Mouse (Mus musculus): ENCODE measurements at regions not wholly inside any gene's neighbourhood (a gene's known extent, or its start where the extent isn't known, plus 50 kb on each side); places are given as distances from the start of the nearest gene placed in this dataset.
A peak's percentile ranks its signal among the peaks of the same experiment; 100 is the strongest.

DNA sequence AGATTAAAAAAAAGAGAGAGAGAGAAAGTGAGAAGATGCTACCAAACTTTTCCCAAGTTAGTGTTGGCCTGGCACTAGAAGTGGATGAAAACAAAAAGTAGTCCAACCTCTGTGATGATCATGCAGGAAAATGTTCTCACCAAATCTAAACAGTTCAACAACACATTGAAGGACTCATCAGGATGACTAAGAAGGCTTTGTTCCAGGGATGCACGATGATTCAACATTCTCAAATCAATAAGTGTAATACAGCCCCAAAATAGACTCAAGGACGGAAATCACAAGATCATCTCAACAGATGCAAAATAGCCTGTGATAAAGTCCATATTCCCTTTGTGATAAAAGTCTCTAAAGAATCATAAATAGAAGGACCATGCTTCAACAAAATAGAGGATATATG lies 106.3 kb downstream of the Cysltr2 start:
- TF ChIP-seq CTCF (IDR thresholded peaks at IDR 0.05; ENCODE audit: extremely low read depth, insufficient read length, insufficient replicate concordance, low read depth, low read length) (no peak), POLR2A (IDR thresholded peaks at IDR 0.05; ENCODE audit: low read depth, low read length) (no peak)
- Histone ChIP-seq H3K36me3 (ENCODE audit: control insufficient read depth, insufficient read depth, low read length) (no peaks in the 10 kb centered on the region), H3K4me3 (ENCODE audit: low read depth, low read length) (no peak overlapping the region), H3K4me1 (ENCODE audit: control insufficient read depth, insufficient read depth, insufficient read length, low read length) (no peaks in the 10 kb centered on the region), H3K27me3 (ENCODE audit: control insufficient read depth, insufficient read depth, low read length) (no peaks in the 10 kb centered on the region), H3K27ac (ENCODE audit: insufficient read depth, low read depth, low read length) (no peak overlapping the region)
- 62% methylated on average over 2 of the region's 2 CpGs for WGBS

DNA sequence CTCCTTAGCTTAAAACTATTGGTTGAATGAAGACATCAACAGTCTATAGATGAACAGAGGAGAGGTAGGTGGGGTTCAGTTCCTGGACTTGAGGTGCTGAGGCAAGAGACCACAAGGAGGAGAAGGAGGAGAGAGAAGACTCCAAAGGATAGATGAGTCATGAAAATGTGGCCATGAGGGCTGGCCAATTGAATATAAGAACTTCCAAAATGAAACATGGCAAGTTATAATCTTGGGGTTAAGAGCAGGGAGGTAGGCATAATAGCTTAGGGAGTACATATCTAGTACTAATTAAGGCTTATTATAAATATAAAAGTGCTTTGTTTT lies 109.9 kb downstream of the Cysltr2 start:
- H3K27ac ChIP-seq (ENCODE audit: insufficient read depth, low read depth, low read length) = 0 out of 2 replicates have a peak overlapping the region, but pooled peaks have one; percentile 55
- no peaks in the 10 kb centered on the region for H3K36me3 ChIP-seq (ENCODE audit: control insufficient read depth, insufficient read depth, low read length)
- H3K27me3 ChIP-seq (ENCODE audit: control insufficient read depth, insufficient read depth, low read length) = no peaks in the 10 kb centered on the region
- no peak overlapping the region for H3K4me3 ChIP-seq (ENCODE audit: low read depth, low read length)
- TF ChIP-seq POLR2A (IDR thresholded peaks at IDR 0.05; ENCODE audit: low read depth, low read length) (no peak), CTCF (IDR thresholded peaks at IDR 0.05; ENCODE audit: extremely low read depth, insufficient read length, insufficient replicate concordance, low read depth, low read length) (no peak)
- no peaks in the 10 kb centered on the region for H3K4me1 ChIP-seq (ENCODE audit: control insufficient read depth, insufficient read depth, insufficient read length, low read length)

DNA sequence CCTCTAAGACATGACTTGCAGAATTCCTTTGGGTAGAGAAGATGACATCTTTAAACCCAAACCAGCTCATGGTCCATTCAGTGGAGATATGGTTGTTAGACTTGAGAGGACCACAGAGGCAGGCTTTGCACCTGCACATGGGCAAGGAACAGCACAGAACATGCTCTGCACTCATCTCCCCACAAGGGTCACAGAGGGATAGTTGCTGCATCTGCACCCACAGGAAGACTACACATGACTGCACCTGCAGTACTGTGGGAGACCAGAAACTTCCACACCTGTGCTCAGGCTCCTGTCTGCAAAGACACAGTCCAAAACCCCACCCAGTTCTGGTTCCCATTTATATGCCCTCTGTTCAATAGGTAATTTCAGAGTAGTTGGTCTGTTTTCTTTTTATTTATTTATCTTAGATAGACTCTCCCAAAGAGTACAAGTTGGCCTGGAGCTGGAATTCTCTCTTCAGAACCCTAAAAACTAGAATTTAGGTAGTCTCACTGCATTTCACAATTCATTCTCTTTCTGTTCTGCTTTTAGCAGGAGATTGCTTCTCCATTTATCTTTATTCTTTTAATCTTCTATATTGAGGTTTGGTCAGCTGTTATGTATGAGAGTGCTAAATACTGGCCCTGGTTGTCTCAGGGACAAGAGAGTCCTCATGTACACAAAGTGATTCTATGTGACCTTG lies 110.4 kb downstream of the Cysltr2 start:
- Histone ChIP-seq H3K4me1 (ENCODE audit: control insufficient read depth, insufficient read depth, insufficient read length, low read length) (no peaks in the 10 kb centered on the region), H3K27me3 (ENCODE audit: control insufficient read depth, insufficient read depth, low read length) (no peaks in the 10 kb centered on the region), H3K36me3 (ENCODE audit: control insufficient read depth, insufficient read depth, low read length) (no peaks in the 10 kb centered on the region), H3K4me3 (ENCODE audit: low read depth, low read length) (no peak overlapping the region), H3K27ac (ENCODE audit: insufficient read depth, low read depth, low read length) (0 out of 2 replicates have a peak overlapping the region, but pooled peaks have one; percentile 55)
- TF ChIP-seq POLR2A (IDR thresholded peaks at IDR 0.05; ENCODE audit: low read depth, low read length) = no peak
- no peak for TF ChIP-seq CTCF (IDR thresholded peaks at IDR 0.05; ENCODE audit: extremely low read depth, insufficient read length, insufficient replicate concordance, low read depth, low read length)

DNA sequence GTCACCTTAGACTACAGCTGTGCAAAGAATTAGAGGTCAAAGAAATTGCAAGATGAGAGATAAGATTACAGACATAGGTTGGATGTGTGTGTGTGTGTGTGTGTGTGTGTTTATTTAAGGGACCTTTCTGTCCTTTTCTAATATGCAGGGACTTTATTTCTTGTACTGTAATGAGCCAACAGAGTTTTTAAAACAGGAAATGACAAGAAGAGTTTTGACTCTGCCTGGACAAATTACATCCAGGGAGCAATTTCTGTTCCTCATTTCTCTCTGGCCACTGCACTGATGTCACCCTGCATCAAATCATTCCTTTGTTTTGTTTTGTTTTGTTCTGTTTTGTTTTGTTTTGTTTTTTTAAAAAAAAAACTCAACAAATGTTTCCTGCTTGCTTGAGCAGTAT lies 115.3 kb downstream of the Cysltr2 start:
- Histone ChIP-seq H3K27ac (ENCODE audit: insufficient read depth, low read depth, low read length) (no peak overlapping the region), H3K36me3 (ENCODE audit: control insufficient read depth, insufficient read depth, low read length) (no peaks in the 10 kb centered on the region), H3K4me1 (ENCODE audit: control insufficient read depth, insufficient read depth, insufficient read length, low read length) (no peaks in the 10 kb centered on the region), H3K27me3 (ENCODE audit: control insufficient read depth, insufficient read depth, low read length) (no peaks in the 10 kb centered on the region), H3K4me3 (ENCODE audit: low read depth, low read length) (no peak overlapping the region)
- TF ChIP-seq CTCF (IDR thresholded peaks at IDR 0.05; ENCODE audit: extremely low read depth, insufficient read length, insufficient replicate concordance, low read depth, low read length) (no peak), POLR2A (IDR thresholded peaks at IDR 0.05; ENCODE audit: low read depth, low read length) (no peak)

DNA sequence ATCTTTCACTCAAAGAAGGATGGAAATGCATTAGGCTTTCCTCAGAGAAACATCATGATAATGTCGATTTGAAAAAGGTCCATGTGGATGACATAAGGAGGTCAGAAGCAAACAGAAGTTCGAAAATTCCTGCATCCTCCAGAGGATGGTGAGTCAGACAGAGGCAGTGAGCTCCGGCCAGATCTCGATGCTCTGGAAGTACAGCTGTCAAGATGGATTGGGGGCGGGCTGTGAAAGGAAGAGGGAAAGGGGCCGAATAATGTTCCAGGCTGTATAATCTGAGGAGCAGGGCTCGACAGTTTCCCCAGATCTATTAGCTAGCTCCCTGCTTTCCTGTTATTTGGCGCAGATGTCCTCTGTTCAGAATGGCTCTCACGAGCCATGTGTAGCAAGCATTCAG lies 116.6 kb downstream of the Cysltr2 start:
- Histone ChIP-seq H3K4me1 (ENCODE audit: control insufficient read depth, insufficient read depth, insufficient read length, low read length) (no peaks in the 10 kb centered on the region), H3K36me3 (ENCODE audit: control insufficient read depth, insufficient read depth, low read length) (no peaks in the 10 kb centered on the region), H3K4me3 (ENCODE audit: low read depth, low read length) (no peak overlapping the region), H3K27me3 (ENCODE audit: control insufficient read depth, insufficient read depth, low read length) (no peaks in the 10 kb centered on the region), H3K27ac (ENCODE audit: insufficient read depth, low read depth, low read length) (no peak overlapping the region)
- 70% methylated on average over 9 of the region's 9 CpGs for WGBS
- TF ChIP-seq POLR2A (IDR thresholded peaks at IDR 0.05; ENCODE audit: low read depth, low read length) = no peak
- no peak for TF ChIP-seq CTCF (IDR thresholded peaks at IDR 0.05; ENCODE audit: extremely low read depth, insufficient read length, insufficient replicate concordance, low read depth, low read length)

DNA sequence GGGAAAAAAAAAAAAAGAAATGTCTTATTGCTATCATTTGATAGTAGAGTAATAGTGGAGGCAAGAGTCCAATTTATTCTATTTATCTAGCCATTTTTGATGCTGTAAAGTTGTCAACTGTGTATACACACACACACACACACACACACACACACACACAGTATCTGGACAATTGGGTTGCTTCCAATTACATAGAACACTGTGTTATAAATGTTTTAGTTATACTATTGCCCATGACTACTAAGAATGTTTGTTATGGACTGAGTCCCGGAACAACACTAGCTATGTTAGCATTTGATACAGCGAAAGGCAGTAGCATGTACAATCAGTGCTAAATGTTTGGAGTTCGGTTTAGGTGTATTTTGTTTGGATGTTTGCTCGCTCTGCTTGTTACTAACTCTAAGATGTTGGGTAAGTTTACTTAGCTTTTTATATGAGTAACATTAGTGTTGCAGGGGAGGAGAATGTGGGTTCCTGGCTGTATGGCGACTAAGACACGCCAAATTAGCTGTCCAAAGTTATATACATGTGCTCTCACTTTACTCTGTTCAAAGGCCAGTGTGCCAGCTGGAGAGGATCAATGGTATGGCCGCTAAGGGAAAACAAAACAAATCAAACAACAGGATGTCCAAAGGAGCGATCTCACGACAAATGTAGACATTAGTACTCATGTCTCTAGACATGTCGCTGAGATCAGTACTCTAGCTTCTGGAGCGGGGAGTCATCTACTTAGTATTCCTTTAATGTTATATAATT lies 147.6 kb downstream of the Cysltr2 start:
- no peaks in the 10 kb centered on the region for H3K4me1 ChIP-seq (ENCODE audit: control insufficient read depth, insufficient read depth, insufficient read length, low read length)

DNA sequence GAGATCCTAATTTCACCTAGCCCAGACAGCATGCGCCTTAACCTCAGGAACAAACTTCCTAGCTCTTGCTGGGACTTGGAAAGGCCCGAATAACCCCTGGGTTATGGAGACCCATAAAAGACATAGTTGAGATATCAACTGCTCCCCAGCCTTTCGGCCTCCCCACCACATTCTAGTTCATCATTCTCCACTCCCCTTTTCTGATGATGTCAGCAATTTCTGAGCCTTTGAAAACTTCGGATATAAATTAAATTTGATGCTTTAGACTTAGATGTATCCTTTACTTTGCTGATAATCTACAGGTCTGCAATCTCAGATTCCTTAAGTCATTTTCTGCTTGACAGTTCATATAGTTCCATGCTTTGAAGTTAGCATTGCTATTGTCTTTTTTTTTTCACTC lies 149.3 kb downstream of the Cysltr2 start:
- TF ChIP-seq POLR2A (IDR thresholded peaks at IDR 0.05; ENCODE audit: low read depth, low read length) = no peak
- TF ChIP-seq CTCF (IDR thresholded peaks at IDR 0.05; ENCODE audit: extremely low read depth, insufficient read length, insufficient replicate concordance, low read depth, low read length) = no peak
- no peaks in the 10 kb centered on the region for H3K4me1 ChIP-seq (ENCODE audit: control insufficient read depth, insufficient read depth, insufficient read length, low read length)
- H3K27ac ChIP-seq (ENCODE audit: insufficient read depth, low read depth, low read length) = no peak overlapping the region
- WGBS = 92% methylated on average over 4 of the region's 4 CpGs
- no peak overlapping the region for H3K4me3 ChIP-seq (ENCODE audit: low read depth, low read length)
- no peaks in the 10 kb centered on the region for H3K36me3 ChIP-seq (ENCODE audit: control insufficient read depth, insufficient read depth, low read length)
- no peaks in the 10 kb centered on the region for H3K27me3 ChIP-seq (ENCODE audit: control insufficient read depth, insufficient read depth, low read length)

More for the DNA sequence above, 147.6 kb downstream of the Cysltr2 start:
- H3K36me3 ChIP-seq (ENCODE audit: control insufficient read depth, insufficient read depth, low read length) = no peaks in the 10 kb centered on the region
- H3K4me3 ChIP-seq (ENCODE audit: low read depth, low read length) = no peak overlapping the region
- H3K27ac ChIP-seq (ENCODE audit: insufficient read depth, low read depth, low read length) = no peak overlapping the region
- H3K27me3 ChIP-seq (ENCODE audit: control insufficient read depth, insufficient read depth, low read length) = no peaks in the 10 kb centered on the region
- WGBS = 83% methylated on average over 11 of the region's 11 CpGs
- no peak for TF ChIP-seq CTCF (IDR thresholded peaks at IDR 0.05; ENCODE audit: extremely low read depth, insufficient read length, insufficient replicate concordance, low read depth, low read length)
- TF ChIP-seq POLR2A (IDR thresholded peaks at IDR 0.05; ENCODE audit: low read depth, low read length) = no peak

All from small intestine, adult 2 months (tissue).